Mouse (Mus musculus) T-helper 17 cell (primary cell): Measurements from ENCODE around the gene Meis3.

Experiments
- in situ Hi-C, 2 experiments: fragments of 300-600 bp; cut with MboI, MseI; formaldehyde crosslinking; loops; 1 replicate in 1 of 2; 2 replicates in 1 of 2; pipeline ENCODE4 v1.15.1; 2025; ENCODE audit warnings: high pct_unique_total_duplicates in 2 of 2

Gene Meis3

GRCm38 (mm10) chr7:16174597-16175541 lies at the start of gene Meis3:
Gene Meis3, plus strand, starts transcription at chr7:16175090.
- in situ Hi-C loops, result no loop called here

- in situ Hi-C loops, result no loop called here
These were observed 49.1 kb upstream of the Meis3 start for GRCm38 (mm10) chr7:16125829-16126228.

GRCm38 (mm10) chr7:16128344-16128743 lies 46.5 kb upstream of the Meis3 start:
- in situ Hi-C loops, result no loop called here

- in situ Hi-C loops, result no loop called here
These were observed 46.0 kb upstream of the Meis3 start for GRCm38 (mm10) chr7:16128899-16129298.

GRCm38 (mm10) chr7:16129421-16129845 lies 45.5 kb upstream of the Meis3 start, which contains the start of gene Slc8a2:
Gene Slc8a2, plus strand, starts transcription at chr7:16129826.
- in situ Hi-C loops, result no loop called here

- in situ Hi-C loops, result no loop called here
These were observed 44.8 kb upstream of the Meis3 start for GRCm38 (mm10) chr7:16129846-16130691.

GRCm38 (mm10) chr7:16130956-16131634 lies 43.8 kb upstream of the Meis3 start:
- in situ Hi-C loops, result no loop called here

GRCm38 (mm10) chr7:16132161-16132581 lies 42.7 kb upstream of the Meis3 start:
- in situ Hi-C loops, result no loop called here

- in situ Hi-C loops, result no loop called here
These were observed 42.0 kb upstream of the Meis3 start for GRCm38 (mm10) chr7:16132926-16133325.

- in situ Hi-C loops, result no loop called here
These were observed 41.2 kb upstream of the Meis3 start for GRCm38 (mm10) chr7:16133691-16134090.

GRCm38 (mm10) chr7:16134951-16135392 lies 39.9 kb upstream of the Meis3 start:
- in situ Hi-C loops, result no loop called here

- in situ Hi-C loops, result no loop called here
These were observed 28.1 kb upstream of the Meis3 start for GRCm38 (mm10) chr7:16146489-16147410.

- in situ Hi-C loops, result no loop called here
These were observed 27.2 kb upstream of the Meis3 start for GRCm38 (mm10) chr7:16147643-16148042.

- in situ Hi-C loops, result no loop called here
These were observed 25.6 kb upstream of the Meis3 start for GRCm38 (mm10) chr7:16149241-16149640.

GRCm38 (mm10) chr7:16150191-16151145 lies 24.4 kb upstream of the Meis3 start:
- in situ Hi-C loops, result loop anchor here in 1 of 2 experiments (5.0 kb wide), 1 partner anchor 168 kb away; no protein-coding TSS in a partner anchor

GRCm38 (mm10) chr7:16153522-16153921 lies 21.4 kb upstream of the Meis3 start:
- in situ Hi-C loops, result loop anchor here in 1 of 2 experiments (5.0 kb wide), 1 partner anchor 171 kb away; no protein-coding TSS in a partner anchor

- in situ Hi-C loops, result no loop called here
These were observed 19.6 kb upstream of the Meis3 start for GRCm38 (mm10) chr7:16155132-16155872.

- in situ Hi-C loops, result no loop called here
These were observed 18.7 kb upstream of the Meis3 start for GRCm38 (mm10) chr7:16156105-16156714.
